Mouse (Mus musculus): ENCODE measurements around the gene Tns1. TPM values are rescaled to one million over a fixed set of nuclear protein-coding genes. Genes with fewer than 3 reads are reported as not detected.

Gene Tns1
- polyA plus RNA-seq, 1 experiment: 6.5 TPM

DNA sequence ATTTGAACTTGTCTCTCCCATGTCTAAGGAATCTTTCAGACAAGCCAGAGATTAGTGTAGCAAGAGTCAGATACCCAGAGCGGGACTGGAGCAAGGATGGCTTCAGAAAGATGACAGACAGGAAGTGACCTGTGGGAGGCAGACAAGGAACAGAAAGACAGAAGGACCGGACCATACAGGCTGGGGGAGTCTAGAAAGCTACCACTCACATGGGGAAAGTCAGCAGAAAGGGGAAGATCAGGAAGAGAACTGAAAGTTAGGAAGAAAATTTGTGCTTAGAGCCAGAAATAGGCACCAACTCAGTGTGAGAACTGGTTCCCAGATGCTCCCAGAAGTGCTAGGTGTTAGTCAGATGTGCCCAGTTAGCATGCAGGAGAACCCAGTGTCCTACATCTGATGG, 71.2 kb downstream of the Tns1 start:
- no peaks in the 10 kb centered on the region for H3K36me3 ChIP-seq (ENCODE audit: control insufficient read depth, insufficient read depth, low read length, poor library complexity, severe bottlenecking)
- H3K9me3 ChIP-seq (replicated peaks; ENCODE audit: control insufficient read depth, insufficient read depth, low read length, poor library complexity, severe bottlenecking): no peaks in the 10 kb centered on the region
- H3K27ac ChIP-seq (ENCODE audit: insufficient read depth, low read length): no peak overlapping the region
- H3K27me3 ChIP-seq (ENCODE audit: control insufficient read depth, insufficient read depth, low read length, poor library complexity, severe bottlenecking): no peaks in the 10 kb centered on the region
- H3K4me3 ChIP-seq (ENCODE audit: low read depth, low read length): no peak overlapping the region
- H3K9ac ChIP-seq (ENCODE audit: low read depth, poor library complexity, severe bottlenecking): no peak overlapping the region
- no peak for TF ChIP-seq CTCF (IDR thresholded peaks at IDR 0.05; ENCODE audit: low read depth, low read length)
- TF ChIP-seq POLR2A (IDR thresholded peaks at IDR 0.05; ENCODE audit: insufficient read depth, low read length): no peak
- no peak for TF ChIP-seq EP300 (IDR thresholded peaks at IDR 0.05; ENCODE audit: insufficient read depth, low read depth, low read length)
- no peaks in the 10 kb centered on the region for H3K4me1 ChIP-seq (ENCODE audit: control insufficient read depth, insufficient read depth, low read length)

DNA sequence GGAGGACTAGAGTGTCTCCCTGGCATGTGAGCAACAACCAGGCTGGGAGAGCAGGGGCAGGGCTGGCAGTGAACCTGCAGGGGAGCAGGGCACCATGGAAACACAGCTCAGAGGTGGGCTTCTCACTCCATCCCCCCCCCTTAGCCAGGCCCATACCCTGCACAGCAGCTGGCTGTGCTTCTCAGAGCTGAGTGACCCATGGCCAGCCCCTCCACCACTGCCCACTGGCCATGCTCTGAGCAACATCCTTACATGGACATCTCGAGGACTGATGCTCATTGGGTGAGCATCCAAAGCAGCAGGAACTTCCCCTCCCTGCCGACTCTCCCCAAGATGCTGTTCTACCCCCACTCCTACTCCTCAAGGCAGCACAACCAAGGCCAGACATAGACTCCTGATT, 72.9 kb downstream of the Tns1 start:
- H3K36me3 ChIP-seq (ENCODE audit: control insufficient read depth, insufficient read depth, low read length, poor library complexity, severe bottlenecking): no peaks in the 10 kb centered on the region
- H3K9ac ChIP-seq (ENCODE audit: low read depth, poor library complexity, severe bottlenecking): no peak overlapping the region
- TF ChIP-seq EP300 (IDR thresholded peaks at IDR 0.05; ENCODE audit: insufficient read depth, low read depth, low read length): no peak

DNA sequence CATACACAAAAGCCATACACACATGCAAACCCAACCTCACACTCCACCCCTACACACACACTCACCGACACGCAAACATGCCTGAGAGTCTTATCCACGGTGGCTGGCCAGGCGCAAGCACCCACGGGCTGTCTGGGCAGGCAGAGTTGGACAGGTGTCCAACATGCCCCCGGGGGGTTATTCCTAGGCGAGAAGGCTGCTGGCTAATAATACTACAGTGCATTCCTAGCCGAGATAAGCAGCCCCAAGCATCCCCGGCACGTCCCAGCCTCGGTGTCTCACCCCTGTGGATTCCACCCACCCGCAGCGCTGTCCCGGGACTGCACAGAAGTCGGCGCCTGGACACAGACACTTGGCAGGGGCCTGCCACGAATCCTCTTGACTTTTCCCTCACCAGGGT, 74.8 kb downstream of the Tns1 start:
- Histone ChIP-seq H3K27ac (ENCODE audit: insufficient read depth, low read length) (no peak overlapping the region), H3K9ac (ENCODE audit: low read depth, poor library complexity, severe bottlenecking) (no peak overlapping the region), H3K4me1 (ENCODE audit: control insufficient read depth, insufficient read depth, low read length) (no peaks in the 10 kb centered on the region), H3K4me3 (ENCODE audit: low read depth, low read length) (no peak overlapping the region), H3K27me3 (ENCODE audit: control insufficient read depth, insufficient read depth, low read length, poor library complexity, severe bottlenecking) (no peaks in the 10 kb centered on the region), H3K36me3 (ENCODE audit: control insufficient read depth, insufficient read depth, low read length, poor library complexity, severe bottlenecking) (no peaks in the 10 kb centered on the region), H3K9me3 (replicated peaks; ENCODE audit: control insufficient read depth, insufficient read depth, low read length, poor library complexity, severe bottlenecking) (no peaks in the 10 kb centered on the region)
- TF ChIP-seq EP300 (IDR thresholded peaks at IDR 0.05; ENCODE audit: insufficient read depth, low read depth, low read length): no peak
- TF ChIP-seq CTCF (IDR thresholded peaks at IDR 0.05; ENCODE audit: low read depth, low read length): no peak
- no peak for TF ChIP-seq POLR2A (IDR thresholded peaks at IDR 0.05; ENCODE audit: insufficient read depth, low read length)

More for the DNA sequence above, 72.9 kb downstream of the Tns1 start:
- H3K9me3 ChIP-seq (replicated peaks; ENCODE audit: control insufficient read depth, insufficient read depth, low read length, poor library complexity, severe bottlenecking): no peaks in the 10 kb centered on the region
- H3K27me3 ChIP-seq (ENCODE audit: control insufficient read depth, insufficient read depth, low read length, poor library complexity, severe bottlenecking): no peaks in the 10 kb centered on the region
- no peak overlapping the region for H3K27ac ChIP-seq (ENCODE audit: insufficient read depth, low read length)
- no peak overlapping the region for H3K4me3 ChIP-seq (ENCODE audit: low read depth, low read length)
- H3K4me1 ChIP-seq (ENCODE audit: control insufficient read depth, insufficient read depth, low read length): no peaks in the 10 kb centered on the region

DNA sequence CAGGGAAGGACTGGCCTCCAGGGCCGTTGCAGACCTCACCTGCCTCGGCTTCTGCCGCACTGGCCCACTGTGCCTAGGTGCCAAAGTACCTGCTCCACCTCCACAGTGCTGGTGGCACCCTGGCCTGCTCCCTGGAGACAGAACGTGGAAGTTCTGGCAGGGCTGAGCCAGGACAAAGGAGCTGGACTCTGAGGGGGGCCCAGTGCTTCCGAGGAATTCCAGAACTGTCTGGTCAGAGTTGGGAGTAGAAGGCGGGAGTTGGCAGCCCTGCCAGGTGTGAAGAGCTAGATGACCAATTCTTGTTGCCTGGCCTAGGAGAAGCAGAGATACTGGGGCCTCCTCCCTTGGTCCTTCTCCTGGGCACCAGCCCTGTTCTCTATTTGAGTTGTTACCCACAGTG, 76.5 kb downstream of the Tns1 start:
- TF ChIP-seq POLR2A (IDR thresholded peaks at IDR 0.05; ENCODE audit: insufficient read depth, low read length) (no peak), EP300 (IDR thresholded peaks at IDR 0.05; ENCODE audit: insufficient read depth, low read depth, low read length) (no peak), CTCF (IDR thresholded peaks at IDR 0.05; ENCODE audit: low read depth, low read length) (no peak)

GRCm38 (mm10) chr1:74047311-74047710, 76.9 kb downstream of the Tns1 start:
- no peak for TF ChIP-seq EP300 (IDR thresholded peaks at IDR 0.05; ENCODE audit: insufficient read depth, low read depth, low read length)
- no peak for TF ChIP-seq CTCF (IDR thresholded peaks at IDR 0.05; ENCODE audit: low read depth, low read length)
- TF ChIP-seq POLR2A (IDR thresholded peaks at IDR 0.05; ENCODE audit: insufficient read depth, low read length): no peak

More for the DNA sequence above, 76.5 kb downstream of the Tns1 start:
- H3K27ac ChIP-seq (ENCODE audit: insufficient read depth, low read length): no peak overlapping the region
- no peaks in the 10 kb centered on the region for H3K9me3 ChIP-seq (replicated peaks; ENCODE audit: control insufficient read depth, insufficient read depth, low read length, poor library complexity, severe bottlenecking)
- no peaks in the 10 kb centered on the region for H3K27me3 ChIP-seq (ENCODE audit: control insufficient read depth, insufficient read depth, low read length, poor library complexity, severe bottlenecking)
- no peak overlapping the region for H3K9ac ChIP-seq (ENCODE audit: low read depth, poor library complexity, severe bottlenecking)
- no peaks in the 10 kb centered on the region for H3K4me1 ChIP-seq (ENCODE audit: control insufficient read depth, insufficient read depth, low read length)
- H3K4me3 ChIP-seq (ENCODE audit: low read depth, low read length): no peak overlapping the region
- no peaks in the 10 kb centered on the region for H3K36me3 ChIP-seq (ENCODE audit: control insufficient read depth, insufficient read depth, low read length, poor library complexity, severe bottlenecking)

DNA sequence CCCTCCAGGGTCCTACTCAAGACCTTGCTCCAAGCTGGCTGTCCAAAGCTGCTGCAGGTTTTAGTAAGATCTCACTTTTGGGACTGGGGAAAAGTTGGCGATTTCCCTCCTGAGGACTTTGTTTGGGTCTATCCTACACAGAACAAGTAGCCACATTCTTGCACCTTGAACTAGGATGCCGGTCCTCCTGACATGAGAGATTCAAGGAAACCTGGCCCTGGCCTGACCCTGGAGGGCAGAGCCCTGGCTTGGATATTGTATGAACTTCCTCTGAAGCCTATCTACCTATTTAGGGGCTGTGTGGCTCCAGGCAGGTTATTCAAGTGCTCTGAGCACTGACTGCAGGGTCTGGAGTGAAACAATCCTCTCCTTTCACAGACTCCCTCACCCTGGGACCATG, 79.2 kb downstream of the Tns1 start:
- H3K36me3 ChIP-seq (ENCODE audit: control insufficient read depth, insufficient read depth, low read length, poor library complexity, severe bottlenecking): no peaks in the 10 kb centered on the region
- H3K4me1 ChIP-seq (ENCODE audit: control insufficient read depth, insufficient read depth, low read length): no peaks in the 10 kb centered on the region
- no peak for TF ChIP-seq CTCF (IDR thresholded peaks at IDR 0.05; ENCODE audit: low read depth, low read length)
- no peak for TF ChIP-seq EP300 (IDR thresholded peaks at IDR 0.05; ENCODE audit: insufficient read depth, low read depth, low read length)
- TF ChIP-seq POLR2A (IDR thresholded peaks at IDR 0.05; ENCODE audit: insufficient read depth, low read length): no peak

More at GRCm38 (mm10) chr1:74047311-74047710, 76.9 kb downstream of the Tns1 start:
- Histone ChIP-seq H3K4me3 (ENCODE audit: low read depth, low read length) (no peak overlapping the region), H3K27ac (ENCODE audit: insufficient read depth, low read length) (no peak overlapping the region), H3K4me1 (ENCODE audit: control insufficient read depth, insufficient read depth, low read length) (no peaks in the 10 kb centered on the region), H3K27me3 (ENCODE audit: control insufficient read depth, insufficient read depth, low read length, poor library complexity, severe bottlenecking) (no peaks in the 10 kb centered on the region), H3K9me3 (replicated peaks; ENCODE audit: control insufficient read depth, insufficient read depth, low read length, poor library complexity, severe bottlenecking) (no peaks in the 10 kb centered on the region), H3K36me3 (ENCODE audit: control insufficient read depth, insufficient read depth, low read length, poor library complexity, severe bottlenecking) (no peaks in the 10 kb centered on the region), H3K9ac (ENCODE audit: low read depth, poor library complexity, severe bottlenecking) (no peak overlapping the region)

More for the DNA sequence above, 79.2 kb downstream of the Tns1 start:
- H3K27ac ChIP-seq (ENCODE audit: insufficient read depth, low read length): no peak overlapping the region
- no peak overlapping the region for H3K4me3 ChIP-seq (ENCODE audit: low read depth, low read length)
- H3K27me3 ChIP-seq (ENCODE audit: control insufficient read depth, insufficient read depth, low read length, poor library complexity, severe bottlenecking): no peaks in the 10 kb centered on the region
- H3K9me3 ChIP-seq (replicated peaks; ENCODE audit: control insufficient read depth, insufficient read depth, low read length, poor library complexity, severe bottlenecking): no peaks in the 10 kb centered on the region
- no peak overlapping the region for H3K9ac ChIP-seq (ENCODE audit: low read depth, poor library complexity, severe bottlenecking)

All from ES-Bruce4 (cell line).